Mouse (Mus musculus): ENCODE measurements around the gene Auts2. TPM values are rescaled to one million over a fixed set of nuclear protein-coding genes. Genes with fewer than 3 reads are reported as not detected.

The Auts2 gene
- total RNA-seq, 2 experiments from 2014 or later = 19.4 to 30.5 TPM

DNA sequence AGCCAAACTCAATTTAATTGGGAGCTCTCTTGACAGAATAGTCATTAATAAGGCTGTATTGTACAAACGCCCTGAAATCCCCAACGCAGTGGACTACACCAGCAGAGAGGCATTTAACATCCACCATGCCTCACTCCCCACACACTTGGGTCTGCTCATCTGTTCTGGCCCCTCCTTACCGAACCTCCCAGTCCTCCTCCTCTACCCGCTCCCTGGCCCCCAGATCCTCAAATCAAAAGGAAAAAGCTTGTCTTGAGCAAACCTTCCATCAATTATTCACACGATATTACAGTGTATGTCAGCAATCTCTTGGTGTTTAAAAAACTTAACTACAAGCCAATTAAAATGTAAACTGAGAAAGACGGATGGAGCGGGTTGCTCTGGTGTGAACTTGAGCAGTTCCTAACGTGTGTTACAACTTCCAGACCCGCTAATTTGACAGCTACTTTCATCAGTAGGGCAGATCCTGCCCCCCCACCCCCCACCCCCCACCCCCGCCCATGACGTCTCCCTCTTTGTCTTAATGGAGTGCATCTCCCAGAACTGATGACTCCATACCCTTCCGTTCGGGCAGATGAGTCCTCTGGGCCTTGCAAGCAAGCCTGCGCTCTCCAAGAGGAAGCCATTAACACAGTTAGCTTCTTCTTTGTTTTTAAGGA lies 703.4 kb downstream of the Auts2 start:
- no peak for DNase-seq
- intact Hi-C loops (cut with DNase I; ENCODE audit: low total_unique reads) = no loop called here

DNA sequence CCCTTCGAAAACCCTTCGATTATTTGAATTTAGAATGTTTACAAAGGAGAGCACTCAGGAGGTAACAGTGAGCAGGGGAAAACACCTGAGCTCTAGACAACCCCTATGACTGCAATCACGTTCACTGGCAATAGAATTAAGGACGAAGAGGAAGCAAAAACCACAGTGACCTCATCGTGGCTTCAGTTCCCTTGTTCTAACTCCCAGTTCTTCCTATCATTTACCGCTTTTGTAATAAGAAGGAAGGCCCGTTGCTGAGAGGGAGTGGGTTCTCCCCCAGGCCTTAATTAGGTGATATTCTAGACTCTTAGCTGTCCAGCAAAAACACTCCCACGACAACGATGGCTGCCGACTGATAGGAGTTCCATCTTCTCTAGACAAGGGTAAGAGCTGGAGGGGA lies 704.1 kb downstream of the Auts2 start:
- intact Hi-C loops (cut with DNase I; ENCODE audit: low total_unique reads) = no loop called here
- no peak for DNase-seq

GRCm38 (mm10) chr5:131838064-131838463 lies 705.1 kb downstream of the Auts2 start:
- intact Hi-C loops (cut with DNase I; ENCODE audit: low total_unique reads) = no loop called here
- no peak for DNase-seq

GRCm38 (mm10) chr5:131836014-131836735 lies 707.0 kb downstream of the Auts2 start:
- no peak for DNase-seq
- intact Hi-C loops (cut with DNase I; ENCODE audit: low total_unique reads) = no loop called here

DNA sequence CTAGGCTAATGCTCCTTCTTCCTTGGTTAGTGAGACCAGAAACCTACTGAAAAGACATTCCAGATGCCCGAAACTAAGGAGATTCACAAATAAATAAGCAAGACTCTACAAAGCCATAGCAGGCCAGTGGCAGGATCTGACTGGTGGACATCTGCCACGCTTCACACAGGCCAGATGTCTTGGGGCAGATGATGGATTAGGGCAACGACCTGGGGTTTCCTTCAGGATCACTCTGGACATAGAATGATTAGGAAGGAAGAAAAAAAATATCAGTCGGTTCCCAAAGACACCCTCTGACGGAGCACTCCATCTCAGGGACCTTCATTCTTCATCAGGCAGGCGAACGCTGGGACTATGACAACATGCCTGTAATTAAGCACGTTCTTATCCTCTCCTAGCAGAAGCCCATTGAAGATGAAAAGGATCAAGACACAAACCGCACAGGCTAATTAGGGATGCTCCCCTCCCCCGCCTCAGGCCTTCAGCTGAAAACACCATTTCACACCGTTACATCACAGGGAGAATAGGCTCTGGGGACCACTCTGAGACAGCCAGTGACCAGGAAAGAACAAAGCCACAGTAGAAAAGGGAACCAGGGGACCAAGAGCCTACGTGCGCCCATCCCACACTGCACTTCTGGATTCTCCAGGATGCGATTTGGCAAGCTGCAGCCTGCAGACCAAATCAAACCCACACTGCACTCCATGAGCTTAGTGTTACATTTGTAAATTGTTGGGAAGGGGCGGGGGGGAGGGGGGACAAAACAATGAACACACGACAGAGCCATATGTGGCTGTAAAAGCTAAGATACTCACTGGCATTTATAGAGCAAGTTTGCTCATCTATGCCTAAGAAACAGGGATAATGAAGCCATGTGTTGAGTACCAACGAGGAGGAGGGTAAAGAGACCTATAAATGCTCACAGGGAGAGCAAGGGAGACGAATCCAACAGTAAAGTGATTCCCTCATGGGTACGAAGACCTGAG lies 710.0 kb downstream of the Auts2 start:
- no peak for DNase-seq
- intact Hi-C loops (cut with DNase I; ENCODE audit: low total_unique reads) = no loop called here

GRCm38 (mm10) chr5:131830111-131830510 lies 713.0 kb downstream of the Auts2 start:
- DNase-seq = no peak
- intact Hi-C loops (cut with DNase I; ENCODE audit: low total_unique reads) = no loop called here

DNA sequence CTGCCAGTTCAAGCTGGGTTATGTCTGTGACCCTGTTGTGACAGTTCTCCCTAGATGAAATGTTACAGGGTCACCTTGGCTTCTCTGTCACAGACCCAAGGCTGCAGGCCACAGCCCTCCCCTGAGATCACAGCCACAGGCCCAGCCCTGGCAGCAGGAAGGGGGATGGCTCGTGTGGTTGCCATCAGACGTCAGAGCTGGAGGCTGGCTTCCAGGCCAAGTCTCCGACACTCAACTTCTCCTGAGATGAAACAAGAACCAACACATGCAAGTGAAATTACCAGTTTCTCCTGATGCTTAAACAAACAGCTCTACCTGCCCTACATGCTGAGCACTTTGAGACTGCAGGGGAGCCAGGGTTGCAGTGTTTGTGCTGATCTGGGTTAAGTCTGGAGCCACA lies 713.9 kb downstream of the Auts2 start:
- intact Hi-C loops (cut with DNase I; ENCODE audit: low total_unique reads) = no loop called here
- no peak for DNase-seq

DNA sequence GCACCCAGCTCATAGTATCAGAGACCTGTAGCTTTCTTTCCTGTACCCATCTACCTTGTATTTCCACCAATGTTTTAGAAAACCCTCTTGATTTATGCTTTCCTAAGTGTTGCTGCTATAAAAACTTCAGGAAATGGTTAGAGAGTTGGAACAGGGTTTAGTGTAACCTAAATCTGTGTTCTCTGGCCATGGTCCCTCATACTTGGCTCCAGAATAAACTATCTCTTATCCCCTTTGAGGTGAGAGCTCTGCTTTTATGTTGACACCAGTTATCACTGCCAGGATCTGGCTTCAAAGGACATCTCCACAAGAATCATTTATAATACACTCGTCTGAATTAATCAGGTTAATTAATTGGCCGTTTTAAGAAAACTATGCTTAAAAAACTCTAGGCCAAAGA lies 714.5 kb downstream of the Auts2 start:
- intact Hi-C loops (cut with DNase I; ENCODE audit: low total_unique reads) = no loop called here
- no peak for DNase-seq

GRCm38 (mm10) chr5:131826362-131827261 lies 716.5 kb downstream of the Auts2 start:
- intact Hi-C loops (cut with DNase I; ENCODE audit: low total_unique reads) = no loop called here
- no peak for DNase-seq

- no peak for DNase-seq
- intact Hi-C loops (cut with DNase I; ENCODE audit: low total_unique reads) = no loop called here
Measured at GRCm38 (mm10) chr5:131825421-131825820, 717.7 kb downstream of the Auts2 start.

DNA sequence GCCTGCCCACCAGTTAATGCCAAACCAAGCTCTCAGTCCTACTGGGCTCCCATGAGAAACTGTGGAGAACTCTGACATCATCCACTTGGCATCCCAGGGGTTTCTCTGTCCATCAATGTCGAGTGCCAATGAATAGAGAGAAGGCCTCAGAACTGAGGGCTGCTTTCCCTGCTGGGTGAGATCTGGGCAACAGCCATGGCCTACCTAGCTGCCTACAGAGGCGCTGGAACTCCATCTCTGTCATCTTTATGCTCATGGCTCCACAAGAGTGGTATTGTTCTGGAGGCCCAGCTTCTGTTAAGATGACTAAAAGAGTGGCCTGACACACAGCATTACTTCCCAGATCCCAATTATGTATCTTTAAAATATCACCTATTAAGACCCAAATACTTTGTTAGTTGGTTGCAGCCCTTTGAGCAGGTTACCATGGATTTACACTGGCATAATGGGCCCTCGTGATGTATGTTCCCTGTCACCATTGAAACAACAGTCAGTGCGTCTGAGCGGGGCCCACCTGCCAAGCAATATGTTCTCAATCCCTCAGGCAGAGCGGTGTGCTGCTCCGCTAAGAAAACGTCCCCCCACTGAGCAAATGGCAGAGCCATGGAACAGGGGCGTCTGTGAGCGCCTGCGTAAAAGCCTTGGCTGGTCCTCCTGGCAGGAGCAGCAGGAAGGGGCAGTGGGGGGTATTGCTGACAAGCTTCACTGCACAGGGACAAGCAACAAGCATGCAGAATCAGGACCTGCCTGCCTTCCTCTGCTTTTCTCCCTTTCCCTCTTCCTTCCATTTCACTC lies 718.8 kb downstream of the Auts2 start:
- DNase-seq = no peak
- intact Hi-C loops (cut with DNase I; ENCODE audit: low total_unique reads) = no loop called here

GRCm38 (mm10) chr5:131821461-131821860 lies 721.7 kb downstream of the Auts2 start:
- no peak for DNase-seq
- intact Hi-C loops (cut with DNase I; ENCODE audit: low total_unique reads) = no loop called here

GRCm38 (mm10) chr5:131819251-131819691 lies 723.9 kb downstream of the Auts2 start:
- DNase-seq = no peak

GRCm38 (mm10) chr5:131815498-131815897 lies 727.6 kb downstream of the Auts2 start:
- intact Hi-C loops (cut with DNase I; ENCODE audit: low total_unique reads) = no loop called here
- DNase-seq = no peak

More at GRCm38 (mm10) chr5:131819251-131819691, 723.9 kb downstream of the Auts2 start:
- intact Hi-C loops (cut with DNase I; ENCODE audit: low total_unique reads) = no loop called here

- intact Hi-C loops (cut with DNase I; ENCODE audit: low total_unique reads) = no loop called here
- peak; percentile 34 for DNase-seq
Measured at GRCm38 (mm10) chr5:131814503-131815003, 728.6 kb downstream of the Auts2 start.

GRCm38 (mm10) chr5:131813952-131814502 lies 729.1 kb downstream of the Auts2 start:
- intact Hi-C loops (cut with DNase I; ENCODE audit: low total_unique reads) = no loop called here
- DNase-seq = no peak

- intact Hi-C loops (cut with DNase I; ENCODE audit: low total_unique reads) = no loop called here
- peak; percentile 25 for DNase-seq
Measured at GRCm38 (mm10) chr5:131813331-131813781, 729.8 kb downstream of the Auts2 start.
